Mouse (Mus musculus): Measurements from ENCODE around the gene Atpaf1.

GRCm38 (mm10) chr4:115847377-115847776 lies 62.8 kb downstream of the Atpaf1 start:
- TF ChIP-seq CTCF (IDR thresholded peaks at IDR 0.05; ENCODE audit: low read depth): 0 out of 2 replicates have a peak, but pooled peaks have one; percentile 13
- TF ChIP-seq EP300 (IDR thresholded peaks at IDR 0.05; ENCODE audit: low read depth): 0 out of 2 replicates have a peak, but pooled peaks have one; percentile 12
